21 mouse cellular contexts compared by ENCODE assay signal in the genomic region with DNA sequence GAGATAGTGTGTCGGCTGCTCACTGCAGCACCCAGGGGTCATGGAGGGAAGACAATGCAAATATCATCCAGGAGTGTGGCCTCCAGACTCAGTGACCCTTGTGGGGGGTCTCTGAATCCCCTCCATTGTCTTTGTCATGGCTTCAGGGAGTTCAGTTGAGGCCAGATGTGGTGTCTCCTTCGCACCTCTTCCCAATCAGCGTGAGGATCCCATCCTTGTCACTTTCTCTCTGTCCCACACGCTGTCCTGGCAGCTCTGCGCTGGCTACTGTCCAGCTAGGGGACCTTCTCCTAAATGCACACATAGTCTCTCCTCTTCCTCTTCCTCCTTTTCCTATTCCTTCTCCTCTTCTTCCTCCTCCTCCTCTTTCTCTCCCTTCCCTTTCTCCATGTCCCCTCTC. TPM values are rescaled to one million over a fixed set of nuclear protein-coding genes. Genes with fewer than 3 reads are reported as not detected.
DNase-seq lines count a peak whose midpoint lies in the region; ATAC-seq and TF ChIP-seq lines count a peak whose summit lies in the region.
"Had no signal": no experiment of that assay in that cellular context is flagged by ENCODE, and none has a peak within 500 bp of the region (broad histone marks: within the 10 kb centered on the region; RNA-seq: fewer than 3 reads in every experiment).

No protein-coding gene starts in this region.

- TF ChIP-seq POLR2A in lung, adult 2 months (IDR thresholded peaks at IDR 0.05; ENCODE audit: borderline replicate concordance, extremely low read depth, low read depth, low read length), result no peak

- peaks cover 2% of the 10 kb centered on the region; the same call in 1 of the 2 replicates for H3K27me3 ChIP-seq in lung, embryonic 14.5 days (ENCODE audit: insufficient read depth, low read length)
- no peaks in the 10 kb centered on the region for H3K27me3 ChIP-seq in lung, postnatal 0 days (replicated peaks; ENCODE audit: insufficient read depth, low read length)

- H3K4me2 ChIP-seq in lung, embryonic 14.5 days, result no peak overlapping the region
- no peak overlapping the region for H3K4me2 ChIP-seq in lung, postnatal 0 days (replicated peaks; ENCODE audit: low read depth, low read length)
- H3K4me2 ChIP-seq: embryonic facial prominence, embryonic 13.5 days; embryonic facial prominence, embryonic 15.5 days; forebrain, embryonic 12.5 days had no signal

- TF ChIP-seq CTCF in lung, embryonic 14.5 days (IDR thresholded peaks at IDR 0.05; ENCODE audit: low read depth), result no peak
- no peak for TF ChIP-seq CTCF in lung, adult 2 months (IDR thresholded peaks at IDR 0.05; ENCODE audit: insufficient read depth, low read length)
- TF ChIP-seq CTCF in lung, postnatal 0 days (IDR thresholded peaks at IDR 0.05), result no peak

- H3K9me3 ChIP-seq in lung, embryonic 14.5 days (ENCODE audit: low read depth, low read length), result no peaks in the 10 kb centered on the region
- H3K9me3 ChIP-seq in lung, postnatal 0 days (ENCODE audit: low read length), result no peaks in the 10 kb centered on the region
- H3K9me3 ChIP-seq: embryonic facial prominence, embryonic 13.5 days; embryonic facial prominence, embryonic 15.5 days; forebrain, embryonic 10.5 days; forebrain, embryonic 12.5 days had no signal

- peak; percentile 69 for DNase-seq in lung, embryonic 14.5 days
- DNase-seq in lung, adult 2 months, result no peak
- DNase-seq in lung, postnatal 0 days (ENCODE audit: low spot score), result peak; percentile 13
- no peak for DNase-seq in lung, adult 18-20 months
- DNase-seq: adrenal gland, adult 2 months; adrenal gland, postnatal 10 days; adrenal gland, postnatal 25 days; cerebellum, adult 11 months; cerebellum, adult 18-20 months; cerebellum, adult 8-10 months; cerebellum, adult 9-11 months; cerebellum, postnatal 14 days; cerebellum, postnatal 36 days; embryo, embryonic 11 days had no signal

- no peak for TF ChIP-seq EP300 in lung, postnatal 0 days (IDR thresholded peaks at IDR 0.05)

- ATAC-seq in lung, embryonic 14.5 days (ENCODE audit: insufficient read depth), result no peak
- ATAC-seq in lung, postnatal 0 days, result no peak
- ATAC-seq: forebrain, embryonic 14.5 days; forebrain, embryonic 16.5 days had no signal

- 0 out of 2 replicates have a peak, but pooled peaks cover 2% of the 10 kb centered on the region for H3K4me1 ChIP-seq in lung, embryonic 14.5 days (ENCODE audit: insufficient read depth)
- no peaks in the 10 kb centered on the region for H3K4me1 ChIP-seq in lung, adult 2 months (ENCODE audit: control insufficient read depth, insufficient read depth, low read length)
- 0 out of 2 replicates have a peak, but pooled peaks cover 2% of the 10 kb centered on the region for H3K4me1 ChIP-seq in lung, postnatal 0 days (ENCODE audit: insufficient read depth, low read depth, low read length)

- H3K9ac ChIP-seq in lung, embryonic 14.5 days, result no peak overlapping the region
- no peak overlapping the region for H3K9ac ChIP-seq in lung, postnatal 0 days (replicated peaks; ENCODE audit: low read depth)
- H3K9ac ChIP-seq: embryonic facial prominence, embryonic 13.5 days; embryonic facial prominence, embryonic 15.5 days; forebrain, embryonic 12.5 days had no signal

- no peak overlapping the region for H3K4me3 ChIP-seq in lung, embryonic 14.5 days (ENCODE audit: low read depth, low read length)
- no peak overlapping the region for H3K4me3 ChIP-seq in lung, adult 2 months (replicated peaks; ENCODE audit: extremely low read depth, low read depth, low read length)
- no peak overlapping the region for H3K4me3 ChIP-seq in lung, postnatal 0 days (ENCODE audit: low read depth, low read length)
- H3K4me3 ChIP-seq: embryonic facial prominence, embryonic 13.5 days; embryonic facial prominence, embryonic 15.5 days; erythroblast, embryonic 14.5 days; forebrain, embryonic 10.5 days; forebrain, embryonic 12.5 days had no signal

- H3K36me3 ChIP-seq in lung, embryonic 14.5 days (ENCODE audit: insufficient read depth), result no peaks in the 10 kb centered on the region
- H3K36me3 ChIP-seq in lung, postnatal 0 days (ENCODE audit: insufficient read depth, low read length), result no peaks in the 10 kb centered on the region
- H3K36me3 ChIP-seq: embryonic facial prominence, embryonic 13.5 days; embryonic facial prominence, embryonic 15.5 days; forebrain, embryonic 10.5 days; forebrain, embryonic 12.5 days had no signal

- H3K27ac ChIP-seq in lung, embryonic 14.5 days (ENCODE audit: low read depth), result no peak overlapping the region
- H3K27ac ChIP-seq in lung, postnatal 0 days (ENCODE audit: low read length), result no peak overlapping the region
- H3K27ac ChIP-seq: embryonic facial prominence, embryonic 13.5 days; embryonic facial prominence, embryonic 15.5 days; forebrain, embryonic 10.5 days; forebrain, embryonic 12.5 days had no signal

- whole genome bisulfite sequencing in lung, embryonic 14.5 days, result 50% methylated on average over 5 of the region's 5 CpGs
- 62% methylated on average over 5 of the region's 5 CpGs for WGBS in lung, adult 2 months
- WGBS in lung, postnatal 0 days, result 61% methylated on average over 5 of the region's 5 CpGs

RNA-seq across cellular contexts. Expression of a gene that starts 59.1 kb away (rescaled TPM):
- polyA plus RNA-seq in lung, embryonic 14.5 days (2014; fragmentation: Nextera tagmentation; extraction: Ambion mirVana), result not detected in 2 replicates
- 0.58 and 0.70 TPM in 2 replicates for polyA plus RNA-seq in lung, adult 2 months (2012; rRNA removed)
- 0.06 TPM in 1 of 2 replicates, not detected in the other for polyA plus RNA-seq in lung, postnatal 0 days (2015; fragmentation: Nextera tagmentation; extraction: Ambion mirVana)
- polyA plus RNA-seq: embryonic facial prominence, embryonic 13.5 days; embryonic facial prominence, embryonic 15.5 days; erythroblast, embryonic 14.5 days had no signal

Comparison
In these comparisons a context has a peak if more than half of its experiments do, and no peak if none do; other contexts are left out.
1. DNase-seq: peak in lung, embryonic 14.5 days (single experiment) and lung, postnatal 0 days (single experiment); none in lung, adult 2 months (single experiment) and lung, adult 18-20 months (0 of 2).